Mouse (Mus musculus) heart, postnatal 0 days (tissue): ENCODE results near the gene Bbs2.

ENCODE experiments used
- CTCF ChIP-seq: IDR thresholded peaks from 2 replicates; pipeline ENCODE4 v1.5.1; 2016; ENCODE audit warnings: antibody characterized with exemption, control low read depth, low read depth
- EP300 ChIP-seq: IDR thresholded peaks from 2 replicates; pipeline ENCODE4 v1.6.1; 2016; ENCODE audit warnings: antibody characterized with exemption, low read depth

- TF ChIP-seq EP300 (no peak), CTCF (no peak)
These were observed 46.0 kb downstream of the Bbs2 start for GRCm38 (mm10) chr8:94052696-94053095.
